Mouse (Mus musculus) olfactory bulb, adult 2 months (tissue): ENCODE measurements at regions not wholly inside any gene's neighbourhood (a gene's known extent, or its start where the extent isn't known, plus 50 kb on each side); places are given as distances from the start of the nearest gene placed in this dataset.

ENCODE experiments used
- CTCF ChIP-seq: fragments of 200-500 bp; IDR thresholded peaks from 2 replicates; pipeline ENCODE4 v1.5.1; 2012; ENCODE audit warnings: low read depth, mild to moderate bottlenecking, low read length, moderate library complexity; ENCODE audit not compliant: insufficient read depth
- POLR2A ChIP-seq: fragments of 200-500 bp; IDR thresholded peaks from 2 replicates; pipeline ENCODE4 v1.6.1; 2012; ENCODE audit warnings: mild to moderate bottlenecking, low read depth, low read length, moderate library complexity; ENCODE audit not compliant: insufficient read depth

DNA sequence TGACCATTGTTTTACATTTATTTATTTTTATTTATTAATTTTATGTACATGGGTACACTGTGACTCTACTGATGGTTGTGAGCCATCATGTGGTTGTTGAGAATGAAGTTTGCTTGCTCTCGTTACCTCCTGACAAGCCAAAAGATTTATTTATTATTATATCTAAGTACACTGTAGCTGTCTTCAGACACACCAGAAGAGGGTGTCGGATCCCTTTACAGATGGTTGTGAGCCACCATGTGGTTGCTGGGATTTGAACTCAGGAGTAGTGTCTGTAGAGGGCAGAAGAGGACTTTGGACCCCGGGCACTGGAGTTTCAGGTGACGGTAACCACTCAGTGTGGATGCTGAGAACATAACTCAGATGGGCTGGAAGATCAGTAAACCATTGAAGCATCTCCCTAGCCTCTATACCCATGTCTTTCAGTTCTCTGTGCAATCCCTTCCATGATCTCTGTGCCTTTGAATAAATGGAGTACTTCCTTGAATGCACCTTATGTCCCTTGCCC is 92.2 kb downstream of the Anxa5 start:
- TF ChIP-seq CTCF (no peak), POLR2A (no peak)
